Mouse (Mus musculus): Measurements from ENCODE around the gene Pck1.

- TF ChIP-seq CTCF (IDR thresholded peaks at IDR 0.05; ENCODE audit: low read depth) (no peak), EP300 (IDR thresholded peaks at IDR 0.05; ENCODE audit: low read depth) (no peak)
Observed at GRCm38 (mm10) chr2:173143611-173144010, 9.2 kb upstream of the Pck1 start.
